Mouse (Mus musculus): ENCODE results near the gene Tomm40. TPM values are rescaled to one million over a fixed set of nuclear protein-coding genes. Genes with fewer than 3 reads are reported as not detected.

Tomm40 gene
- total and polyA plus RNA-seq, 2 experiments from 2014 or later: 151 to 172 TPM

DNA sequence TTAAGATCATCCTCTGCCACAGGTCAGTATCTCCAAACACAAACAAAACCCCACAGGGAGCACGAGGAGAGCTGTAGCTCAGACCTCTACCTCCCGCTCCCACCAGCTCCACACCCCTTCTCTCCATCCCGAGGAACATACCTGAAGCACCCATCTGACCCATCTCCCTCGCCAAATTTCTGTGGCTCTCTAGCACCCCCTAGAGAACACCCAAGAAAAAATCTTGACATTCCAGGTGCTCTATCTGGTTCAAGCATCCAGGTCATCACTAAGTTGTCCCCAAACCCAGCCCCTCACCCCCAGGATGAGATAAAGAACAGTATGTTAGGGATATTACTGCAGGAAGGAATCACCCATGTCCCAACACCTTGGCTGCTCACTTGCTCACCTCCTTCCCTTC lies 2.0 kb downstream of the Tomm40 start:
- Histone ChIP-seq H3K4me2 (ENCODE audit: low read depth, low read length) (no peak overlapping the region), H3K9ac (replicated peaks; ENCODE audit: low read length) (no peak overlapping the region), H3K27ac (no peak overlapping the region), H3K27me3 (ENCODE audit: insufficient read depth, low read length) (no peaks in the 10 kb centered on the region), H3K9me3 (ENCODE audit: low read length) (no peaks in the 10 kb centered on the region), H3K4me3 (ENCODE audit: low read length) (no peak overlapping the region), H3K4me1 (ENCODE audit: insufficient read depth, low read length) (peaks cover 9% of the 10 kb centered on the region; the same call in 1 of the 2 replicates), H3K36me3 (ENCODE audit: insufficient read depth, low read length) (peaks cover 26% of the 10 kb centered on the region; the same call in 1 of the 2 replicates)
- TF ChIP-seq CTCF (IDR thresholded peaks at IDR 0.05; ENCODE audit: low read depth): peak; percentile 53
- peak; percentile 19 for DNase-seq (ENCODE audit: low spot score)
- ATAC-seq: no peak
- 53% methylated on average over 4 of the region's 4 CpGs for WGBS

- no peak overlapping the region for H3K4me3 ChIP-seq (ENCODE audit: low read length)
- peak; percentile 49 for DNase-seq (ENCODE audit: low spot score)
Measured at GRCm38 (mm10) chr7:19712414-19712813, 2.8 kb downstream of the Tomm40 start.

GRCm38 (mm10) chr7:19710650-19711049 lies 4.6 kb downstream of the Tomm40 start:
- TF ChIP-seq CTCF (IDR thresholded peaks at IDR 0.05; ENCODE audit: low read depth): no peak

More at GRCm38 (mm10) chr7:19712414-19712813, 2.8 kb downstream of the Tomm40 start:
- Histone ChIP-seq H3K27ac (no peak overlapping the region), H3K36me3 (ENCODE audit: insufficient read depth, low read length) (peaks cover 31% of the 10 kb centered on the region; the same call in 1 of the 2 replicates), H3K9me3 (ENCODE audit: low read length) (no peaks in the 10 kb centered on the region), H3K4me1 (ENCODE audit: insufficient read depth, low read length) (peaks cover 9% of the 10 kb centered on the region; the same call in 1 of the 2 replicates), H3K27me3 (ENCODE audit: insufficient read depth, low read length) (no peaks in the 10 kb centered on the region), H3K4me2 (ENCODE audit: low read depth, low read length) (no peak overlapping the region), H3K9ac (replicated peaks; ENCODE audit: low read length) (no peak overlapping the region)
- ATAC-seq: no peak
- TF ChIP-seq CTCF (IDR thresholded peaks at IDR 0.05; ENCODE audit: low read depth): peak; percentile 62
- WGBS: 75% methylated on average over 4 of the region's 4 CpGs

DNA sequence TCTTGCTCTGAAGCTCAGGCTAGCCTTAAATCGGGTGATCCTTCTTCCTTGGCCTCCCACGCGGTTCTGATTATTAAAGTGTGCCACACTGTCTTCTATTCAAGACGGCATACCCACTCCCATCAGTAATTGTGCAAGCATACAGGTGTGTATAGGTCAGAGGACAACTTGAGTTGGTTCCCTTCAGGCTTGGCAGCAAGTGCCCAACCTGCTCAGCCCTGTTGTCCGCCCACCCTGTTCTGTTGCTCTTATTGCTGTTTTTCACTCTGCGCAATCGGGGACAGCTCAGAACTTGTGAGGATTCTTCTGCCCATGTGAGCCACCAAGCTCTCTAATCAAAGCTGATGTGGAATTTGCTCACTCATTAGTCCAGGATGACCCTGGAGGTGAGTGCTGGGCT lies 10.0 kb downstream of the Tomm40 start:
- Histone ChIP-seq H3K36me3 (ENCODE audit: insufficient read depth, low read length) (peaks cover 30% of the 10 kb centered on the region; the same call in 1 of the 2 replicates), H3K27me3 (ENCODE audit: insufficient read depth, low read length) (no peaks in the 10 kb centered on the region), H3K9me3 (ENCODE audit: low read length) (no peaks in the 10 kb centered on the region), H3K4me1 (ENCODE audit: insufficient read depth, low read length) (no peaks in the 10 kb centered on the region), H3K4me3 (ENCODE audit: low read length) (no peak overlapping the region), H3K4me2 (ENCODE audit: low read depth, low read length) (no peak overlapping the region), H3K27ac (no peak overlapping the region), H3K9ac (replicated peaks; ENCODE audit: low read length) (no peak overlapping the region)
- 95% methylated on average over 7 of the region's 7 CpGs for WGBS
- TF ChIP-seq CTCF (IDR thresholded peaks at IDR 0.05; ENCODE audit: low read depth): no peak
- ATAC-seq: no peak
- no peak for DNase-seq (ENCODE audit: low spot score)

More at GRCm38 (mm10) chr7:19710650-19711049, 4.6 kb downstream of the Tomm40 start:
- WGBS: 96% methylated on average over 10 of the region's 10 CpGs
- Histone ChIP-seq H3K9ac (replicated peaks; ENCODE audit: low read length) (no peak overlapping the region), H3K9me3 (ENCODE audit: low read length) (no peaks in the 10 kb centered on the region), H3K27ac (no peak overlapping the region), H3K4me2 (ENCODE audit: low read depth, low read length) (no peak overlapping the region), H3K4me3 (ENCODE audit: low read length) (no peak overlapping the region), H3K36me3 (ENCODE audit: insufficient read depth, low read length) (peaks cover 34% of the 10 kb centered on the region; the same call in 1 of the 2 replicates), H3K4me1 (ENCODE audit: insufficient read depth, low read length) (peaks cover 3% of the 10 kb centered on the region; the same call in 1 of the 2 replicates), H3K27me3 (ENCODE audit: insufficient read depth, low read length) (no peaks in the 10 kb centered on the region)
- DNase-seq (ENCODE audit: low spot score) (no peak), ATAC-seq (no peak)

GRCm38 (mm10) chr7:19704475-19704874 lies 10.8 kb downstream of the Tomm40 start:
- Histone ChIP-seq H3K27ac (no peak overlapping the region), H3K4me3 (ENCODE audit: low read length) (no peak overlapping the region), H3K9ac (replicated peaks; ENCODE audit: low read length) (no peak overlapping the region), H3K4me2 (ENCODE audit: low read depth, low read length) (no peak overlapping the region), H3K36me3 (ENCODE audit: insufficient read depth, low read length) (peaks cover 24% of the 10 kb centered on the region; the same call in 1 of the 2 replicates), H3K9me3 (ENCODE audit: low read length) (no peaks in the 10 kb centered on the region), H3K4me1 (ENCODE audit: insufficient read depth, low read length) (peaks cover 2% of the 10 kb centered on the region; the same call in 1 of the 2 replicates), H3K27me3 (ENCODE audit: insufficient read depth, low read length) (no peaks in the 10 kb centered on the region)
- no peak for DNase-seq (ENCODE audit: low spot score)
- TF ChIP-seq CTCF (IDR thresholded peaks at IDR 0.05; ENCODE audit: low read depth): no peak
- WGBS: 97% methylated on average over 4 of the region's 4 CpGs
- no peak for ATAC-seq

GRCm38 (mm10) chr7:19702859-19703555 lies 12.2 kb downstream of the Tomm40 start:
- no peak for ATAC-seq
- TF ChIP-seq CTCF (IDR thresholded peaks at IDR 0.05; ENCODE audit: low read depth): no peak
- WGBS: 95% methylated on average over 16 of the region's 16 CpGs

More at GRCm38 (mm10) chr7:19702859-19703555, 12.2 kb downstream of the Tomm40 start:
- DNase-seq (ENCODE audit: low spot score): no peak
- H3K4me2 ChIP-seq (ENCODE audit: low read depth, low read length): no peak overlapping the region
- no peaks in the 10 kb centered on the region for H3K9me3 ChIP-seq (ENCODE audit: low read length)
- no peak overlapping the region for H3K27ac ChIP-seq
- H3K36me3 ChIP-seq (ENCODE audit: insufficient read depth, low read length): peaks cover 14% of the 10 kb centered on the region; the same call in 1 of the 2 replicates
- no peak overlapping the region for H3K9ac ChIP-seq (replicated peaks; ENCODE audit: low read length)
- H3K4me1 ChIP-seq (ENCODE audit: insufficient read depth, low read length): peaks cover 9% of the 10 kb centered on the region
- H3K27me3 ChIP-seq (ENCODE audit: insufficient read depth, low read length): no peaks in the 10 kb centered on the region
- no peak overlapping the region for H3K4me3 ChIP-seq (ENCODE audit: low read length)

All from hindbrain, postnatal 0 days (tissue).